Mouse (Mus musculus): Measurements from ENCODE around the gene Map2k2.

Map2k2 gene

GRCm38 (mm10) chr10:81094931-81095678, 10.6 kb upstream of the Map2k2 start:
- DNase-seq (ENCODE audit: low spot score in 2 of 2) = no peak

DNA sequence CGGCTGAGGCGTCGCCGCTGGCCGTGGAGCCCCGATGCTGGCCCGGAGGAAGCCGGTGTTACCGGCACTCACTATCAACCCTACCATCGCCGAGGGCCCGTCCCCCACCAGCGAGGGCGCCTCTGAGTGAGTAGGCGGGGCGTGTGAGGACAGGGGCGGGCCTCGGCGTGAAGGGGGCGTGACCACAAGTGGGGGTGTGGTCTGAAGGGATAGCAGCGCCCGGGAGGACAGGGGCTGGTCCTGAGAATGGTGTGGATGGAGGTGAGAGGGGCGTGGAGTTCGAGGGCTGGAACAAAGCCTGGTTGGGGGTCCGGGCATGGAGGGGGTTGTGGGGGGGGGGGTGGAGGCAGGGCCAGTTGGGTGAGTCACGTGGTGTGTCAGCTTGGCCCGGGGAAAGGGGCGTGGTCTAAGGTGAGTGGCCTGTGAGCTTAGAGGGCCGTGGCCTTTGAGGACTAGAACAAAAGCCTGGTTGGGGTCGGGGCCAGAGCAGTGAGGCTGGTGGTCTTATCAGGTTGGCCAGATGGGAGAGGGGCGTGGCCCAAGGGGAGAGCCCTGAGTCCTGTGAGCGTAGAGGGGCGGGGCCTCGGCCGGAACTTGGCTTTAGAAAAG, 502 bp downstream of the Map2k2 start:
- DNase-seq (ENCODE audit: low spot score in 2 of 2) = peak; percentile 77 to 79

DNA sequence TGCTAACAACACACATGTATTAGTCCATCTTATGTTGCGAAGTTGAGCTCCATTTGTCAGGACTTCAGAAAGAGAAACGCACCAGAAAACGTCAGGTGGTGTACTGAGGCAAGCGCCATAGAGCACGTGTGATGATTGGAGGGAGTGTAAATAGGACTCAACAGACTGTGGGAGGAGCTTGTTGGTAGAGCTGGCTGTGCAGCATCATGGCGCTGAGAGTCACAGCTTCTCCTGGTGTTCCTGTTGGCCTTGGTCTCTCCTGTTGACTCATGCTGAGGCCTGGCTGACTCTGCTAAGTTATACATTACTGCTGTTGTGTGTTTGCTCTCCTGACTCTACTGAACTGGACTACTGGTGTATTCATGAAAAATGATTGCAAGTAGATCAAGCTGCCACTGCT, 7.2 kb downstream of the Map2k2 start:
- DNase-seq (ENCODE audit: low spot score in 2 of 2) = no peak

DNA sequence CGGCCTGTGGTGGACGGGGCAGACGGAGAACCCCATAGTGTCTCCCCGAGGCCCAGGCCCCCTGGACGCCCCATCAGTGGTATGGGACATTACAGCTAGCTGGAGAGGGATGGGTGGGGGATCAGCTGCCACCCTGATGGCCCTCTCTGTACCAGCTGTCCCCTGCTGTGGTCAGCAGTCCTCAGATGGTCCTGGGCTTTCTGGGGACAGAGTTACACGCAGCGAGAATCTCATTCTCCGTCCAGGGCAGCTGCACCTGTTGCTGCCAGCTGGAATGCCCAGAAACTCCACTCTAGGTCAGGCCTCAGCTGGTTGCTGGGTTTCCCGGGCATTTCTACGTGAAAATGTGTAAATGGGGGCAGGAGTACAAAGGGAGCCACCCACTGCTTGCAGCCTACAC, 13.9 kb downstream of the Map2k2 start:
- DNase-seq (ENCODE audit: low spot score in 2 of 2) = no peak

GRCm38 (mm10) chr10:81120650-81121049, 14.9 kb downstream of the Map2k2 start:
- peak in 1 of 2 experiments; percentile 15 for DNase-seq (ENCODE audit: low spot score in 2 of 2)

- no peak for DNase-seq (ENCODE audit: low spot score in 2 of 2)
Measured at GRCm38 (mm10) chr10:81122889-81123288, 17.2 kb downstream of the Map2k2 start.

DNA sequence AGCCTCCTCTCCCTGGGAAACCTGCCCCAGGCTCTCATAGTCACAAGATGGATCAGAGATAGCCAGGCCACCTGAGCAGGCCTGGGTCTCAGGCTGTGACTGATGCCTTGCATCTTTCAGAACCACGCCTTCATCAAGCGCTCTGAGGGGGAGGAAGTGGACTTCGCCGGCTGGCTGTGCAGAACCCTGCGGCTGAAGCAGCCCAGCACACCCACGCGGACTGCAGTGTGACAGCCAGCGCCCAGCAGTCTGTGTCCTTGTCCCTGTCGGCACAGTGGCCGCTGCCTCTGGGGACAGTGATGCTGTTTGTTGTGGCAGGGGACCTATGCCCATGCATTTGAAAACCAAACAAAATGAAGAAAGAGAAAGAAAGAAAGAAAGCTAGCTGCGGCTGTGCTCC, 17.8 kb downstream of the Map2k2 start:
- no peak for DNase-seq (ENCODE audit: low spot score in 2 of 2)

- DNase-seq (ENCODE audit: low spot score in 2 of 2) = no peak
Measured at GRCm38 (mm10) chr10:81134181-81134587, 28.5 kb downstream of the Map2k2 start.

- no peak for DNase-seq (ENCODE audit: low spot score in 2 of 2)
Measured at GRCm38 (mm10) chr10:81134966-81135681, 29.4 kb downstream of the Map2k2 start, which contains the start of gene Zbtb7a. TSS of gene Zbtb7a (plus strand) at chr10:81135220.

- peak; percentile 55 to 68 for DNase-seq (ENCODE audit: low spot score in 2 of 2)
Measured at GRCm38 (mm10) chr10:81135831-81136705, 30.4 kb downstream of the Map2k2 start.

DNA sequence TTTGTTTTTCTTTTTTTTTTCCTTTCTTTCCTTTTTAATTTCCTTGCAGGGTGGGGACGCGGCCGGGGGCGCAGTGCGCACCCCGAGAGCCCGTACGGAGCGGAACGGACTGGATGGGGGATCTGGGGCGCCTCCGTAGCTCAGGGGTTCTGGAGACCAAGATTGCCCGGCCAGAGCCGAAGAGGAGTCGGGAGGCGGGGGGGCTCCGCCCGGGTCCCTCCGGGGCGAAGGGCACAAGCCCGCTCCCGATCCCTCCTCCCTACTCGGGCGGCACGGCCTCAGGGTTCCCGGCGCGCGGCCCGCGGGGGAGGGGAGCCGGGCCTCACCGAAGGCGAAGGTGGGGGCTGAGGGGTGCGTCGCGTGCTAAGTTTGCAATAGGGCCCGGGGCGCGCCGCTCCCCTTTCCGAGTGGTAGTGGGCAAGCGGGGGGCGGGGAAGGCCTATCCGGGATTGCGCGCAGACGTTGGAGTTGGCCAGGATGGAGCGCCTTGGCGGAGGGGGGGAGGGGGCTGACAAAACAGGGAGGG, 31.1 kb downstream of the Map2k2 start:
- peak; percentile 79 for DNase-seq (ENCODE audit: low spot score in 2 of 2)

GRCm38 (mm10) chr10:81137252-81138130, 31.8 kb downstream of the Map2k2 start:
- DNase-seq (ENCODE audit: low spot score in 2 of 2) = peak; percentile 99

DNA sequence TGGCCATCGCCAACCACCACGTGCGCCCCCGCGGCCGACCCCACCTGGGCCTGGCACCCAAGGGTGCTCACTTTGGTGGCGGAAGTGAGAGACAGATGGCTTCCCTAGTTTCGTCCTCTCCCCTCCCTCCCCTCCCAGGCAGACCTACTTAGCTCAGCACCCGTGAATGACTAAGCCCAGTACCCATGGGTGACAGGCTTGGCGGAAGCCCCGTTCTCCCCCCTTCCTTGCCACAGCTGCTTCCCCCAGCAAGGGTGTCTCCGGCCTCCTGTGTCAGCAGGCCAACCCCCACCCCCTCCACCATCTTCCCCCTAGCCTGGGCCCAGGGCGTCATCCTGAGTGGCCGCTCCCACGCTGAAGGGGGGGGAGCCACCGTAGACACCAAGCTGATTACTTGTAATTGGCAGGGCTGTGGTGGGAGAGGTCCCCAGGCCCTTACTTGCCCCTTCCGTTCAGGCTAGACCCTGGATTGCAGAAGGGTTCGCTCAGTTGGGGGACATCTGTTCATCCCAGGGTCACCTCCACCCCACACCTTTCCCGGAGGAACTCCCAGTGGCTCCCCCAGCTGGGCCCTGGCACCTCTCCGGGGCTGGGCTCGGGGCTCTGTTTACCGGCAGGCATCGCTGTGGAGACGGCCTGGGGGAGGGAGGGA, 32.5 kb downstream of the Map2k2 start:
- DNase-seq (ENCODE audit: low spot score in 2 of 2) = peak in 1 of 2 experiments; percentile 53

GRCm38 (mm10) chr10:81138821-81139528, 33.3 kb downstream of the Map2k2 start:
- no peak for DNase-seq (ENCODE audit: low spot score in 2 of 2)

DNA sequence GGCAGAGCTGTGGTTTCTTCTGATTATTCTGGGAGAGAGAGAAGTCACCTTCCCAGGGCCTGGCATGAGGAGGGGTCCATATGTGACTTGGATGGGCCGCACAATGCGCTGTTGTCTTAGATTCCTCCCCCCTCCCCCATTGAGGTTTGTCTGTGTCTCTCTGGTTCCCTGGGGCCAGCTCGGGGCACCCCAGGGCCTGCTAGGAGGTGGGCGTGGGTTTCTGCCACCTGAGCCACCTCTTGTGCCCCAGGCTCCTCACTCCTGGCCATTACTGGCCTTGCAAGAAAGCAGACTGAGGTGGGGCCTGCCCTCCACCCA, 33.8 kb downstream of the Map2k2 start:
- DNase-seq (ENCODE audit: low spot score in 2 of 2) = no peak

- no peak for DNase-seq (ENCODE audit: low spot score in 2 of 2)
Measured at GRCm38 (mm10) chr10:81140005-81140404, 34.3 kb downstream of the Map2k2 start.

GRCm38 (mm10) chr10:81140717-81141454, 35.2 kb downstream of the Map2k2 start:
- no peak for DNase-seq (ENCODE audit: low spot score in 2 of 2)

DNA sequence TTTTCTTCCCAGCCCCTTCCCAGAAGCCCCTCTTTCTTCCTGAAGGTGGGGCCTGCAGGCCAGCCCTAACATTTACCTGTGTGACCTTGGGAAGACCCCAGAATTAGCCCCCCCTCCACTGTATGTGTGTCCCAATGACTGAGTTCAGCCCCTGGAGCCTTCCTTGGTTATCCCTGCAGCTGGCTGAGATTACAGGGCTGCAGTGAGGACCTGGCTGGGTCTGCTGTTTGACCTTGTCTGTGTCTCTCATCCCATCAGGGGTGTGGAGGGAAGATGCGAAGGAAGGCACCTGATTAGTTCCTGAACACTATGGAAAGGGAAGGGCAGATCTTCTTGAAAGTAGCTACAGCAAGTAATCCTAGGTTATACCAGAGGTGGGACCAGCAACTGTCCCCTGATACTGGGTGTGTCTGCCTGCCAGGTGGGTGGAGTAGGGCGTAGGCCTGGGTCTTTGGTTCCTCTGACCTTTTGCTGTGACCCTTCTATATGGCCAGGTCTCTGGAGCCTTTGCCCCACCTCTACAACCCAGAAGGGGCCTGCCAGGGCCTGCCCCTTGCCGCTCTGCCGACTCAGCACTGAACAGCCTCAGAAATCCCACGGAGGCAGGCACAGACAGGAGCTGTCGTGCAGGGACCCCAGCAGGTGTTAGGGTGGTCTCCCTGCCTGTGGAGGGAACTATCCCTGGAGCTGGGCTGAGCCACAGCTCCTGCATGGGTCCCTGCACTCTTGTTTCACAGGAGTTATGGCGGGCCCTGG, 35.9 kb downstream of the Map2k2 start:
- DNase-seq (ENCODE audit: low spot score in 2 of 2) = no peak

All from frontal cortex, postnatal 14 days (tissue).